Mouse (Mus musculus): ENCODE data around the gene Rft1. TPM values are rescaled to one million over a fixed set of nuclear protein-coding genes. Genes with fewer than 3 reads are reported as not detected.

Rft1 gene
- polyA plus RNA-seq, 1 experiment from 2014 or later, result 24.4 TPM

DNA sequence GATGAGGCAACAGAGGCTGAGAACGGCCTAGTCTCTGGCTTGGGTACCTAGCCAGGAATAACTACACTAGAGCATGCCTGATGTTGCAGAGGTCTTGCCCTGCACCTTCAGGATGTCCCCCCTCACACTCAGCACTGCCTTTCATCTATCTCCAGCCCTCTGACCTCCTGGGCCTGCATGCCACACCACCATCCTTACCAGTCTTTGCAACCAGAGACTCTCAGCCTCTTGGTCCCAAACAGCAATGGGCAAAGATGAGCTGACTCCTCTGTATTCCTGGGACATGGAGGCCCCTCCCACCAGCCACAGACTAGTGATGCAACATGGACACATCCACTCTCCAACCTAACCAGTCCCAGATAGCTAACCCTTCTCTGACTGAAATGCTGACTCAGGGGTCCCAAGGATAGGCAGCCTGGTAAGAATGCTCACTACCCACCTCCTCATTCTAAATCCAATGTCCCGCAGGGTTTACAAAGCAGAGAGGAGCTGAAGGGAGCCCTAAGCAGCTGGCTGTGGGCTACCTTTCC lies 35.3 kb upstream of the Rft1 start:
- no peaks in the 10 kb centered on the region for H3K27me3 ChIP-seq
- in situ Hi-C loops (cut with MboI; ENCODE audit: low pct_unique_long_range_greater_than_20kb), result no loop called here
- CTCF ChIA-PET, result interaction anchor here (0.8 to 1.3 kb wide), 3 partner anchors 8 to 53 kb away, joined by 3 to 5 read pairs (median 3); no protein-coding TSS in a partner anchor
- ATAC-seq (no peak), DNase-seq (ENCODE audit: low read depth, low spot score) (no peak)
- POLR2A ChIA-PET, result no interaction called here
- no peak for TF ChIP-seq CTCF (IDR thresholded peaks at IDR 0.05)

DNA sequence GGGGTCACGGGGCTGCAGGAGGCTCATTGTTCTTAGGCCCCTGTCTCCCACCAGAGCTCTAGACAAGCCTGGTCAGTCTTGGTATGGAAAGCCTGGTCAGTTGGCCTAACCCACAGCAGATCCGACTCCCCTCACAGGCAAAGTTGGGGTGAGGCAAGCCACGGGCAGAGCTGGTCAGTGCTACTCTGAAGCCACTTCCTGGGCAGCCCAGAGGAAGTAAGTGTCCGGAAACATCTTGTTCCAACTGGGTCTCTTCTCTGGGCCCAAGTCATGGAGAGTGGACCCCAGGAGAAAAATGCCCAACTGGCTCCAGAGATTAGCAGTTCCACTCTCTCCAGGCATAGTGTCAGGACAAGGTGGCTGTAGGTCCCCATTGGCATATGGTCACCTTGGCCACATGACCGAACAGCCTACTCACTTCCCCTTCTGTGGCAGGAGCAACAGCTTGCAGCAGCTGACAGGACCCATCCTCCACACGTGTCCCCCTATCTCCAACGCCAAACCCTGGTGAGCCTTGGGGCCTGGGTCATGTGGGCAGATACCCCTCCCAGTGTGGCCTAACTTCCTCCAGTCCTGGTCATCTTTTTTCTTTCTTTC lies 34.1 kb upstream of the Rft1 start:
- CTCF ChIA-PET, result interaction anchor here (1.3 kb wide), 1 partner anchor 52 kb away, joined by 3 read pairs; no protein-coding TSS in a partner anchor
- no peak for DNase-seq (ENCODE audit: low read depth, low spot score)
- in situ Hi-C loops (cut with MboI; ENCODE audit: low pct_unique_long_range_greater_than_20kb), result no loop called here
- no peak for ATAC-seq
- no peak for TF ChIP-seq CTCF (IDR thresholded peaks at IDR 0.05)
- H3K27me3 ChIP-seq, result no peaks in the 10 kb centered on the region
- POLR2A ChIA-PET, result interaction anchor here (1.1 kb wide), 1 partner anchor 44 kb away, joined by 3 read pairs; no protein-coding TSS in a partner anchor

DNA sequence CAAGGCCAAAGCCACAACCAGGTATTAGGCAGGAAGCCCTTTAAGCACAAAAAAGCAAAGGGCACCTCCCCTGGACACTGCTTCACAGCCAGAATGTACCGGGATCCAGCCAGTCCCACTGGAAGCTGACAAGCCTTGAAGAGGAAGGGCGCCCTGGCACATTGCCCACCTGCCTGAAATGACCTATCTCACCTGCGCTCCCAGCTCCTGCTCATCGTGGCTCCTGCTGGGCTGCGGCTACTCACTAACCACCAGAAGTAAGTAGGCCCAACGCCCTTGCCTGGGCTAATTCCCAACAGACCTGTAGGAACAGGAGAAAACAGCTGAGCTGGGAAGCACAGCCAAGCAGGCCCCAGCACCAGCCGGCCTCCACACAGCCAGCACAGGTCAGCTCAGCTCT lies 32.0 kb upstream of the Rft1 start:
- ChIA-PET CTCF (interaction anchor here (1.0 to 2.5 kb wide), 3 partner anchors 9 to 31 kb away, joined by 3 to 8 read pairs (median 3); no protein-coding TSS in a partner anchor), POLR2A (no interaction called here)
- H3K27me3 ChIP-seq, result no peaks in the 10 kb centered on the region
- no peak for ATAC-seq
- in situ Hi-C loops (cut with MboI; ENCODE audit: low pct_unique_long_range_greater_than_20kb), result no loop called here
- DNase-seq (ENCODE audit: low read depth, low spot score), result no peak
- TF ChIP-seq CTCF (IDR thresholded peaks at IDR 0.05), result no peak

DNA sequence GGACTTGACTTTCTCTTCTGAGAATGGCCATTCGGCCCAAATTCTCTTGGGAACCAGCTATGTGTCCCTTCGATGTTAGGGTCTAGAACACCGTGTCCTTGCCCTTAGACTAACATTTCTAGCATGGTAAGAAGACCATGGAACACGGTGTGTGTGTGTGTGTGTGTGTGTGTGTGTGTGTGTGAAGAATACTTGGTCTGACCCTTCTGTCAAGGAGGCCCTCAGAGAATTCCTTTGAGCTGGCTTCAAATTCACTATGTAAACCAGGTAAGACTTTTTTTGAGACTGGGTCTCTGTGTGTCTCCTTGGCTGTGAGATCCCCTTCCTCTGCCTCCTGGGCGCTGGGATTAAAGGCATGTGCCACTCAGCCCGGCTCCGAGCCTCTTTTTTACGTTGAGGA lies 31.6 kb upstream of the Rft1 start:
- CTCF ChIA-PET, result interaction anchor here (1.0 to 2.5 kb wide), 2 partner anchors 10 to 31 kb away, joined by 3 to 8 read pairs; no protein-coding TSS in a partner anchor

DNA sequence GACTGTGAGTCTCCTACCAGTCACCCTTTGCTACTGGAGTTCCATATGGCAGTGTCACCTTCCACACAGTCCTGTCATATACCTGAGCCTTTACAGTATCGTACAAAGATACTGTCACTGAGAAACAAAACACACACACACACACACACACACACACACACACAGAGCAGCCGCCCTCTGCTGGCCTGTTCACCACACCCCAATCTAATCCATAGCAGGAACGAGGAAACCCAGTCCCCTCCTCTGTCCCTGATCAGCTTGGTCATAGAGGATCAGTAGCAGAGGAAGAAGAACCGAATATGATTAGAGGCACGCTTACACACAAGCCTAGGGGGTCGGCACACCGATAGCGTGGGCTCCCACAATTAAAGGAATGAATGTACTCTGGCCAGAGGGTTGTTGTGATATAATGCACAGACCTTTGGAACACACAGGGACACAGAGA lies 29.9 kb upstream of the Rft1 start:
- ATAC-seq, result no peak
- POLR2A ChIA-PET, result no interaction called here
- in situ Hi-C loops (cut with MboI; ENCODE audit: low pct_unique_long_range_greater_than_20kb), result no loop called here

More for the DNA sequence above, 31.6 kb upstream of the Rft1 start:
- in situ Hi-C loops (cut with MboI; ENCODE audit: low pct_unique_long_range_greater_than_20kb), result no loop called here
- no peak for TF ChIP-seq CTCF (IDR thresholded peaks at IDR 0.05)
- POLR2A ChIA-PET, result interaction anchor here (0.7 kb wide), 1 partner anchor 24 kb away, joined by 4 read pairs; no protein-coding TSS in a partner anchor
- ATAC-seq (no peak), DNase-seq (ENCODE audit: low read depth, low spot score) (no peak)
- H3K27me3 ChIP-seq, result no peaks in the 10 kb centered on the region

DNA sequence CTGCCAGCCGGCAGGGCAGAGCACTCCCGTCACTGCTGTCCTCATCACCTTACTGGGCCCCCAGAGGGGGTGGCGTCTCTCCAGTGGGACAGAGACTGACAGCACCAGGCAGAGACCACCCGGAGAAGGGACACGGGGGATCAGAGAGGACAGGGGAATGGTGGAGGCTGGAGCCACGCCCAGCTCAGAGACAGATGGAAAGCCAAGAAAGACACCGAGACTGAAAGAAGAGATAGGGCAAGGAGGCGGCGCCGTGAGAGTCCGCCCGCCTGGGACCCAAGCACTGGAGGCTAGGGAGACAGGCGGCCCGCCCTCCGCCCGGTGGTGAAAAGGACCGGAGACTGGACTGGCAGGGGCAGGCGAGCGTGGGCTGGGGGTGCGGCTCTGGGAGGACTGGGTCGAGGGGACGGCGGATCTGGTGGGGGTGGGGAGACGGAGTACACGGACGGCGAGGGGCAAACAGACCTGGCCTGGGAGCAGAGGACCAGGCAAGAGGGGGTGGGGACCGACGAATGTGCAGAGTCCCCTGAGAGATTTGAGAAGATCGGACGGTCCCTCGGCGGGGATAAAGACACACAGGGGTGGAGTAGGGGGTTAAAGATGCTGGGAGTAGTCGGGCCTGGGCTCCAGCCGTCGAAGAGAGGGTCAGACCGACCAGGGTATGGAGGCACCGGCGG lies 28.9 kb upstream of the Rft1 start:
- in situ Hi-C loops (cut with MboI; ENCODE audit: low pct_unique_long_range_greater_than_20kb), result no loop called here
- TF ChIP-seq CTCF (IDR thresholded peaks at IDR 0.05), result no peak
- H3K27me3 ChIP-seq, result no peaks in the 10 kb centered on the region
- no peak for ATAC-seq
- ChIA-PET POLR2A (interaction anchor here (0.6 kb wide), 1 partner anchor 11 kb away, joined by 5 read pairs; no protein-coding TSS in a partner anchor), CTCF (no interaction called here)
- no peak for DNase-seq (ENCODE audit: low read depth, low spot score)

More for the DNA sequence above, 29.9 kb upstream of the Rft1 start:
- H3K27me3 ChIP-seq, result no peaks in the 10 kb centered on the region
- no peak for DNase-seq (ENCODE audit: low read depth, low spot score)
- CTCF ChIA-PET, result interaction anchor here (0.8 to 1.2 kb wide), 2 partner anchors 11 to 43 kb away, joined by 3 read pairs; no protein-coding TSS in a partner anchor
- no peak for TF ChIP-seq CTCF (IDR thresholded peaks at IDR 0.05)

DNA sequence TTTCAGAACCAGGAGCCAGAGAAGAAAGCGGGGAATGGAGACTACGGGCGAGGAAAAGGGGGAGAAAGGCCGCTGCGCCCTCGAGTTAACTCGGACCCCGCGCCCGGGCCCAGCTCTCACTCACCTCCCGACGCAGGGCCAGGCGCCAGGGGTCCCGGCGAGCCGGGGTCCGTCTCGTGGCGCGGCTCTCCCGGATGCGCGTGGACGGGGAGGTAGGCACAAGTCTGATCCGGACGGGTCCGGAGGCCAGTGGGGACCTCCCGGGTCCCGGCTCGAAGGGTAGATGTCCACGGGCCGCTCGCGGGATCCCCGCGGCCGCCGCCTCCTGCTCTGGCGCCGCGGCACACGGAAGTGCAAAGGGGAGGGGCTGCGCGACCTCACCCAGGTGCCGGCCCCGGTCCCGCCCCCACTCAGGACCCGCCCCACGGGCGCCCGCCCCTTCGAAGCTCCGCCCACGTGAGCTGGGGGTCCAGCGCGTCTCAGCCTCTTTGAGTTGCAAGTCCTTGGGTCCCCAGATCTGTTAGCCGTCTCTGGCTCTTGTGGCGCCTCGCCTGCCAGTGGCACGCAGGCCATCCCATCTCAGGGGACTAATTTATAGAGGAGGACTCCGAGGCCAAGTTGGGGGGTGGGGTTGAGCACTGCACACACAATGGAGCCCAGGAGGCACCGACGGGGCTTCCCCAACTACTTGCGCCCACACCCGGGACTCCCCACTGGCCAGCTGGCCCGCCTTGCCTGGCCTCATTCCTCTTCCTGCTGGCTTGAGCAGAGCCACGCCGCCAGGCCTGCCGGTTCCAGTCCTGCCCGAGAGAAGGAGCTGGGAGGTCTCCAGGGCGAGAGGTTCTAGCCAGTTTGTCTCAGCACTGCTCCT lies 28.1 kb upstream of the Rft1 start, which contains the start of gene Prkcd:
Gene Prkcd (minus strand): TSS at position 355 of the 871 bp plus-strand sequence.
- no peaks in the 10 kb centered on the region for H3K27me3 ChIP-seq
- in situ Hi-C loops (cut with MboI; ENCODE audit: low pct_unique_long_range_greater_than_20kb), result no loop called here
- ChIA-PET POLR2A (interaction anchor here (1.0 kb wide), 1 partner anchor 20 kb away, joined by 5 read pairs; no protein-coding TSS in a partner anchor), CTCF (interaction anchor here (0.8 to 1.4 kb wide), 3 partner anchors 10 to 33 kb away, joined by 3 to 4 read pairs (median 3); no protein-coding TSS in a partner anchor)
- DNase-seq (ENCODE audit: low read depth, low spot score) (peak; percentile 42), ATAC-seq (peak; percentile 70)
- TF ChIP-seq CTCF (IDR thresholded peaks at IDR 0.05), result no peak

DNA sequence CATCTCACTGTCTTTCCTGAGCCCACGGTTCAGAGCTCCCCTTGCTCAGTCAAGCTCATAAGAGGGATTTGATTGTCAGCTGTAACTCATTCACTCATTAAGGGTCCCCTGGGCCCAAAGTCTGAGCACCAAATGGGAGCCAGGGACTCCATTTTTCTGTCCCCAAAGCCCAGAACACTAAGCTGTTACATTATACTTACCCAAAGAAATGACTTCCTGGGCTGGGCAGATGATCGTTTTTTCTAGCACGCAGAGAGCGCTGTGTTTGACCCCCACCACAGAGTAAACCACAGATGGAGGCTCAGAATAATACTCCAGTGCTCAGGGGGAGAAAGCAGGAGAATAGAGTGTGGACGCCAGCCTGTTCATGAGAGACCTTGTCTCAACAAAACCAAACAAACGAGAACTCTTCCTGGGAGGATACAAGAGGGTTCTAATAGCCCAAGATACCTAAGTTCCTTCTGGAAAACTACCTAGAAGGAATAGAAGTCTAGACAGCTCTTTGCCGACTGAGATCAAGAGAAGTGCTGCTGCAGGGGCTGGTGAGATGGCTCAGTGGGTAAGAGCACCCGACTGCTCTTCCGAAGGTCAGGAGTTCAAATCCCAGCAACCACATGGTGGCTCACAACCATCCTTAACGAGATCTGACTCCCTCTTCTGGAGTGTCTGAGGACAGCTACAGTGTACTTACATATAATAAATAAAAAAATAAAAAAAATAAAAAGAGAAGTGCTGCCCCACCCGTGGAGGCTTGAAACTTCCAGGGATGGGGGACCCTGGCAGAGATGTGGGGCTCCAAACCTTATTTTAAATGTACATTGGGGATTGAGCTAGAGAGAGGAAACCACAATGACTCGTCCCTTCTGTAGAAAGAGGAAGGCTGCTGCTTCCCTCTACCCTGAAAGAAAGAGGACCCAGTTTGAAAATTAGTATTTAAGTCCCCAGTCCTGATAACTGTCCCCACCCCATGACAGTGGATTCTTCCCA lies 27.1 kb upstream of the Rft1 start:
- no peak for ATAC-seq
- ChIA-PET POLR2A (interaction anchor here (1.0 kb wide), 1 partner anchor 19 kb away, joined by 5 read pairs; no protein-coding TSS in a partner anchor), CTCF (interaction anchor here (0.7 to 1.5 kb wide), 5 partner anchors 9 to 45 kb away, joined by 3 to 4 read pairs (median 3); no protein-coding TSS in a partner anchor)
- no peak for TF ChIP-seq CTCF (IDR thresholded peaks at IDR 0.05)
- no peaks in the 10 kb centered on the region for H3K27me3 ChIP-seq
- in situ Hi-C loops (cut with MboI; ENCODE audit: low pct_unique_long_range_greater_than_20kb), result no loop called here
- DNase-seq (ENCODE audit: low read depth, low spot score), result no peak

DNA sequence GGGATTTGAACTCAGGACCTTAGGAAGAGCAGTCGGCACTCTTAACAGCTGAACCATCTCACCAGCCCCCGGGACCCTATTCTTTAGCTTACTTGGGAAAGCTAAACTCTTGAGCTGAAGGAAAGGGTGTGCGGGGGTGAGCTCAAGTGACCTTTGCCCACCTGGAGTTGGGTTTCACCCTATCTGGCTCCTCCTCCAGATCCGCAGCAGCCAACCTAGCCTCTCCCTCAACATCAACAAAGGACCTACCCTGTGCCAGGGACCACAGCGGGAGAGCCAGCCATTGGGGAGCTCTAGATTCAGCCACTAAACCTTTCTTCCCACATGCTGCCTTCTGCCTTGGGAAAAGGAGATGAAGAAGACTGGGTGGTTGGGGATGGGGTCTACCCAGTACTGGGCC lies 25.9 kb upstream of the Rft1 start:
- TF ChIP-seq CTCF (IDR thresholded peaks at IDR 0.05), result no peak
- DNase-seq (ENCODE audit: low read depth, low spot score) (no peak), ATAC-seq (no peak)
- POLR2A ChIA-PET, result no interaction called here
- in situ Hi-C loops (cut with MboI; ENCODE audit: low pct_unique_long_range_greater_than_20kb), result no loop called here
- CTCF ChIA-PET, result interaction anchor here (1.0 to 1.9 kb wide), 3 partner anchors 16 to 44 kb away, joined by 3 to 5 read pairs (median 3); no protein-coding TSS in a partner anchor
- H3K27me3 ChIP-seq, result no peaks in the 10 kb centered on the region
